Mouse (Mus musculus) midbrain, embryonic 15.5 days (tissue): ENCODE data around the gene Olfr1121. TPM values are rescaled to one million over a fixed set of nuclear protein-coding genes. Genes with fewer than 3 reads are reported as not detected.
"Not testable (repeated sequence)": the region's sequence is repeated elsewhere in the genome, so short reads cannot be mapped to it uniquely, and the experiment has no call there.

Experiments
- ATAC-seq: fragments of 200-750 bp; cut with Nextera tagmentation; replicated peaks from 2 replicates; pipeline ENCODE4 v1.8.0; 2017; ENCODE audit warnings: moderate TSS enrichment
- H3K27ac ChIP-seq: fragments of 300-500 bp; sonication (generic); 2 replicates; pipeline ENCODE4 v1.5.1; 2015; ENCODE audit warnings: mild to moderate bottlenecking, inconsistent platforms
- H3K27me3 ChIP-seq: fragments of 300-500 bp; sonication (generic); replicated peaks from 2 replicates; pipeline ENCODE4 v1.6.1; 2015; ENCODE audit warnings: inconsistent platforms
- H3K36me3 ChIP-seq: fragments of 300-500 bp; sonication (generic); replicated peaks from 2 replicates; pipeline ENCODE4 v1.6.1; 2015; ENCODE audit warnings: inconsistent platforms
- H3K4me1 ChIP-seq: fragments of 300-500 bp; sonication (generic); 2 replicates; pipeline ENCODE4 v1.6.1; 2015; ENCODE audit warnings: inconsistent platforms
- H3K4me2 ChIP-seq: fragments of 300-500 bp; sonication (generic); 2 replicates; pipeline ENCODE4 v1.6.1; 2015; ENCODE audit warnings: inconsistent platforms, mild to moderate bottlenecking, moderate library complexity
- H3K4me3 ChIP-seq: fragments of 300-500 bp; sonication (generic); 2 replicates; pipeline ENCODE4 v1.5.1; 2015; ENCODE audit warnings: mild to moderate bottlenecking, inconsistent platforms
- H3K9ac ChIP-seq: fragments of 300-500 bp; sonication (generic); 2 replicates; pipeline ENCODE4 v1.6.1; 2015; ENCODE audit warnings: mild to moderate bottlenecking, inconsistent platforms
- H3K9me3 ChIP-seq: fragments of 300-500 bp; sonication (generic); 2 replicates; pipeline ENCODE4 v1.6.1; 2016; ENCODE audit warnings: inconsistent platforms
- WGBS: fragments of 180-500 bp; shearing (Covaris S2); methylation state at CpG from one replicate; pipeline ENCODE4 v1.1.7; 2015; ENCODE audit warnings: mixed read lengths; 5-methylcytosine and 5-hydroxymethylcytosine counted together
- polyA plus RNA-seq: library from polyadenylated mRNA; unstranded; fragments of >200 nt; fragmentation: Nextera tagmentation; extraction: Ambion mirVana; gene quantifications from 2 replicates; pipeline ENCODE4 v1.2.1, GENCODE M21; 2015

Gene Olfr1121
- polyA plus RNA-seq, result not detected in 2 replicates

GRCm38 (mm10) chr2:87369595-87369994, at the start of gene Olfr1121:
Olfr1121 (plus strand) TSS chr2:87369895.
- Histone ChIP-seq H3K4me1 (no peaks in the 10 kb centered on the region), H3K4me2 (no peak within 1 kb of the TSS), H3K36me3 (no peaks in the 10 kb centered on the region), H3K9ac (no peak within 1 kb of the TSS), H3K4me3 (no peak within 1 kb of the TSS), H3K9me3 (no peaks in the 10 kb centered on the region), H3K27ac (no peak within 1 kb of the TSS), H3K27me3 (no peaks in the 10 kb centered on the region)
- ATAC-seq, result no peak
- WGBS, result 35% methylated on average over 1 of the region's 1 CpGs

DNA sequence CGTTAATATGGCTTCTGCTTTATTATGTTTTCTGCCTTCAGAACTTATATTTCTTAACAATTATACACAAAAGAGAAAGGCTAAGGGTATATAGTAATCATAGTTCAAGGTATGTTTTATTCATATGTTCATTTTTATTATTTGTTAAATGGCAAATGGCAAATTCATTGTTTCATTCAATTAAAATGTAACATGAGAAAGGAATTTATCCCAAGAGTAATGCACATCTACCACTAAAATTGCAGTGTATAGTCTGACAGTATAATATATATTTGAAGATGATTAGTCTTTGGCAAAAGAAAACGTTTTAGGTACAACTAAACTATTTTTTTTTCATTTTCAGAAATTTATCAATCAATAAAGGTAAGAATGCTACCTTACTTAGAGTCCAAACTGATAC, 15.2 kb upstream of the Olfr1121 start, which contains the start of gene Olfr1120:
Gene Olfr1120 (plus strand): TSS at position 301 of the 400 bp plus-strand sequence.
- no peak for ATAC-seq
- Histone ChIP-seq H3K4me3 (no peak within 1 kb of the TSS), H3K4me1 (no peaks in the 10 kb centered on the region), H3K9ac (no peak within 1 kb of the TSS), H3K36me3 (no peaks in the 10 kb centered on the region), H3K27me3 (no peaks in the 10 kb centered on the region), H3K4me2 (no peak within 1 kb of the TSS), H3K27ac (no peak within 1 kb of the TSS), H3K9me3 (no peaks in the 10 kb centered on the region)
- 54% methylated on average over 2 of the region's 2 CpGs for WGBS

DNA sequence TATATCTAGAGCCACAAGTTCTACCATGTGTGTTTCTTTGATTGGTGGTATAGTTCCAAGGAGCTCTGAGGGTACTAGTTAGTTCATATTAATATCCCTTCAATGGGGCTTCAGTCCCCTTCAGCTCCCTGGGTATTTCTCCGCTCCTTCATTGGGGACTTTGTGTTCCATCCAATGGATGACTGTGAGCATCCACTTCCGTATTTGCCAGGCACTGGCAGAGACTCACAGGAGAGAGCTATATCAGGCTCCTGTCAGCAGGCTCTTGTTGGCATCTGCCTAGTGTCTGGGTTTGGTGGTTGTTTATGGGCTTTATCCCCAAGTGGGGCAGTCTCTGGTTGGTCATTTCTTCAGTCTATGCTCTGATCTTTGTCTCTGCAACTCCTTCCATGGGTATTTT, 9.6 kb upstream of the Olfr1121 start:
- not testable (repeated sequence) for H3K9ac ChIP-seq, H3K4me1 ChIP-seq, H3K36me3 ChIP-seq, H3K4me2 ChIP-seq, ATAC-seq, H3K27me3 ChIP-seq, H3K27ac ChIP-seq, H3K4me3 ChIP-seq, H3K9me3 ChIP-seq
- WGBS, result 100% methylated on average over 2 of the region's 2 CpGs

GRCm38 (mm10) chr2:87371726-87372125, 2.0 kb downstream of the Olfr1121 start:
- Histone ChIP-seq H3K27ac (no peak overlapping the region), H3K4me2 (no peak overlapping the region), H3K36me3 (no peaks in the 10 kb centered on the region), H3K9me3 (no peaks in the 10 kb centered on the region), H3K9ac (no peak overlapping the region), H3K4me3 (no peak overlapping the region), H3K4me1 (no peaks in the 10 kb centered on the region), H3K27me3 (no peaks in the 10 kb centered on the region)
- 87% methylated on average over 4 of the region's 4 CpGs for WGBS
- ATAC-seq, result no peak

DNA sequence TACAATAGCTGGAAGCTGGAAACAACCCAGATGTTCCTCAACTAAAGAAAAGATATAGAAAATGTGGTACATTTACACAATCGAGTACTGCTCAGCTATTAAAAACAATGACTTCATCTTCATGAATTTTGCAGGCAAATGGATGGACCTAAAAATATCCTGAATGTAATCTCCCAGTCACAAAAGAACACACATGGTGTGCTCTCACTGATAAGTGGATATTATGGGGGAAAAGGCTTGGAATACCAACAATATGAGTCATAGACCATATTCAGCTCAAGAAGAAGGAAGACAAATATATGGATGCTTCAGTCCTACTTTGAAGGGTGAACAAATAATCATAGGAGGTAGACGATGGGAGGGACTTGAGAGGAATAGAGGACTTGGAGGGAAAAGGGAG, 14.2 kb downstream of the Olfr1121 start:
- ATAC-seq, result no peak
- Histone ChIP-seq H3K27ac (no peak overlapping the region), H3K36me3 (no peaks in the 10 kb centered on the region), H3K4me3 (no peak overlapping the region), H3K27me3 (no peaks in the 10 kb centered on the region), H3K9me3 (no peaks in the 10 kb centered on the region), H3K9ac (no peak overlapping the region), H3K4me2 (no peak overlapping the region), H3K4me1 (no peaks in the 10 kb centered on the region)
- 91% methylated on average over 2 of the region's 2 CpGs for WGBS

DNA sequence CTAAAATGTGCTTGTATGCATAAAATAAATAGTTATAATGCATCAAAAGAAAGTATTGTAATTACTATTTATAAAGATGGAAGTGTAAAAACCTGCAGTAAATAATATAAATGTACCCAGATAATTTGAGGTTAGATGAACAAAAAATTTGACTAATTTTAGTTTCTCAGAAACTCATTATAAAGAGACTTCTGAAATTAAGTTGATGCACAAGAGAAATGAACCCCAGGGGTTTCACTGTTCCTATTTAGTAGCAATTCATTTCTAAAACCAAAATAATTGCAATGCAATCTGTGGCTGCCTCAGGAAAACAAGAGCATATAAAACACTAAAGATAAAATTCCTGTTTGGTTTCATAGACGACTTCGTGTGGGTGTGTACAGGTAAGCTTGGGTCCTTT, 15.9 kb downstream of the Olfr1121 start, which contains the start of gene Olfr1122:
Gene Olfr1122 (plus strand): TSS at position 301 of the 400 bp plus-strand sequence.
- H3K9ac ChIP-seq, result no peak within 1 kb of the TSS
- H3K4me1 ChIP-seq, result no peaks in the 10 kb centered on the region
- WGBS, result 89% methylated on average over 2 of the region's 2 CpGs
- H3K9me3 ChIP-seq, result no peaks in the 10 kb centered on the region
- no peaks in the 10 kb centered on the region for H3K36me3 ChIP-seq
- no peak within 1 kb of the TSS for H3K4me2 ChIP-seq
- H3K27me3 ChIP-seq, result no peaks in the 10 kb centered on the region
- H3K4me3 ChIP-seq, result no peak within 1 kb of the TSS
- no peak within 1 kb of the TSS for H3K27ac ChIP-seq
- no peak for ATAC-seq

- H3K4me2 ChIP-seq, H3K9ac ChIP-seq, H3K36me3 ChIP-seq, H3K9me3 ChIP-seq, H3K4me1 ChIP-seq, H3K27me3 ChIP-seq, H3K27ac ChIP-seq, H3K4me3 ChIP-seq: not testable (repeated sequence)
- ATAC-seq, result peak; percentile 63; the same call in 1 of the 2 replicates
- WGBS, result 96% methylated on average over 5 of the region's 5 CpGs
Measured at GRCm38 (mm10) chr2:87393605-87394004, 23.9 kb downstream of the Olfr1121 start.

DNA sequence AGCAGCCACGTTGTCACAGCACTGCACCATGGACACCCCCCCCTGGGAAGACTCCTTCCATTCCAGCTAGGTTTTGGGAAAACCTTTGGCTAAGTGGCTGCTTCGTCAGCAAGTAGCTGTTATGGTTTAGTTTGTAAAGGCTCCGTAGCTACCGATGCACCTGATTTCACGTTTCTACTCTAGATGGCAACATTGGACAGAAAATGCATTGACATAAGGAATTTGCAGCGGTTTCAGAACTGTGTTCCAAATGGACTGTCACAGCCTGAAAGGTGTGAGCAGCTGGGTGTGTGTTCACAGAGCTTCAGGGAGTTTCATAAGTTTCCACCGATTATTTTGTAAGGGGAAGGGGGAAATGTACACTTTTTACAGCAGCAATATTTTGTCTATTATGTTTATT, 25.0 kb downstream of the Olfr1121 start:
- H3K9ac ChIP-seq, H3K4me1 ChIP-seq, ATAC-seq, H3K27me3 ChIP-seq, H3K9me3 ChIP-seq, H3K4me3 ChIP-seq, H3K4me2 ChIP-seq, H3K27ac ChIP-seq, H3K36me3 ChIP-seq: not testable (repeated sequence)
- 91% methylated on average over 7 of the region's 7 CpGs for WGBS

- H3K9ac ChIP-seq, result no peak within 1 kb of the TSS
- no peak within 1 kb of the TSS for H3K4me3 ChIP-seq
- no peaks in the 10 kb centered on the region for H3K4me1 ChIP-seq
- H3K27me3 ChIP-seq, result no peaks in the 10 kb centered on the region
- no peak within 1 kb of the TSS for H3K4me2 ChIP-seq
- no peak within 1 kb of the TSS for H3K27ac ChIP-seq
- no peak for ATAC-seq
- no peaks in the 10 kb centered on the region for H3K36me3 ChIP-seq
- no peaks in the 10 kb centered on the region for H3K9me3 ChIP-seq
- 94% methylated on average over 1 of the region's 1 CpGs for WGBS
Measured at GRCm38 (mm10) chr2:87416335-87416734, 46.6 kb downstream of the Olfr1121 start, which contains the start of gene Olfr1123. Olfr1123 (plus strand) TSS chr2:87416635.

Other genes starting within 250 kb of the Olfr1121 start
- gene Olfr1110, start 229.6 kb upstream of the Olfr1121 start, polyA plus RNA-seq, result not detected in 2 replicates
- gene Olfr1111, start 217.3 kb upstream of the Olfr1121 start, polyA plus RNA-seq, result not detected in 2 replicates
- gene Olfr1112, start 182.1 kb upstream of the Olfr1121 start, polyA plus RNA-seq, result not detected in 2 replicates
- gene Olfr1113, start 160.9 kb upstream of the Olfr1121 start, polyA plus RNA-seq, result not detected in 2 replicates
- gene Olfr1115, start 121.9 kb upstream of the Olfr1121 start, polyA plus RNA-seq, result not detected in 2 replicates
- not detected in 2 replicates for gene Olfr1116, start 102.4 kb upstream of the Olfr1121 start, polyA plus RNA-seq
- gene Olfr1118, start 62.3 kb upstream of the Olfr1121 start, polyA plus RNA-seq, result not detected in 2 replicates
- gene Olfr1120, start 15.1 kb upstream of the Olfr1121 start, polyA plus RNA-seq, result not detected in 2 replicates
- not detected in 2 replicates for gene Olfr1122, start 16.0 kb downstream of the Olfr1121 start, polyA plus RNA-seq
- gene Olfr1123, start 46.7 kb downstream of the Olfr1121 start, polyA plus RNA-seq, result not detected in 2 replicates
- gene Olfr1124, start 60.4 kb downstream of the Olfr1121 start, polyA plus RNA-seq, result not detected in 2 replicates
- gene Olfr1126, start 84.1 kb downstream of the Olfr1121 start, polyA plus RNA-seq, result not detected in 2 replicates
- gene Pramel7, start 127.2 kb downstream of the Olfr1121 start, polyA plus RNA-seq, result not detected in 2 replicates
- not detected in 2 replicates for gene Pramel6, start 136.7 kb downstream of the Olfr1121 start, polyA plus RNA-seq
- gene Olfr153, start 161.9 kb downstream of the Olfr1121 start, polyA plus RNA-seq, result not detected in 2 replicates
- not detected in 2 replicates for gene Olfr1128, start 175.6 kb downstream of the Olfr1121 start, polyA plus RNA-seq
- gene Olfr1129, start 204.0 kb downstream of the Olfr1121 start, polyA plus RNA-seq, result not detected in 2 replicates
- gene Olfr1130, start 236.3 kb downstream of the Olfr1121 start, polyA plus RNA-seq, result not detected in 2 replicates